Mouse (Mus musculus) E14TG2a.4 (cell line): ENCODE data around the gene Foxq1.

Experiments
- H3K27me3 ChIP-seq: 2 replicates; pipeline ENCODE4 v1.6.1; 2014; ENCODE audit warnings: low read length, control low read depth; ENCODE audit not compliant: insufficient read depth
- H3K36me3 ChIP-seq: 2 replicates; pipeline ENCODE4 v1.6.1; 2014; ENCODE audit warnings: low read length, control low read depth; ENCODE audit not compliant: insufficient read depth
- H3K4me1 ChIP-seq: replicated peaks from 2 replicates; pipeline ENCODE4 v1.6.1; 2014; ENCODE audit warnings: low read depth, low read length, control low read depth
- H3K4me3 ChIP-seq: replicated peaks from 2 replicates; pipeline ENCODE4 v1.5.1; 2014; ENCODE audit warnings: mild to moderate bottlenecking, low read length
- H3K9me3 ChIP-seq: 2 replicates; pipeline ENCODE4 v1.6.1; 2014; ENCODE audit warnings: low read length, control low read depth
- CTCF ChIP-seq: conservative IDR thresholded peaks from 2 replicates; pipeline ENCODE4 v1.5.1; 2014; ENCODE audit warnings: low read length
- NANOG ChIP-seq: IDR thresholded peaks from 2 replicates; pipeline ENCODE4 v1.6.1; 2014; ENCODE audit warnings: borderline replicate concordance, low read length, mixed read lengths
- POU5F1 ChIP-seq: IDR thresholded peaks from 2 replicates; pipeline ENCODE4 v1.6.1; 2014; ENCODE audit warnings: low read length, borderline replicate concordance

Foxq1 gene

GRCm38 (mm10) chr13:31587341-31587740, 31.4 kb downstream of the Foxq1 start:
- Histone ChIP-seq H3K27me3 (no peaks in the 10 kb centered on the region), H3K4me3 (no peak overlapping the region), H3K36me3 (no peaks in the 10 kb centered on the region), H3K9me3 (no peaks in the 10 kb centered on the region; the same call in 1 of the 2 replicates), H3K4me1 (no peaks in the 10 kb centered on the region)
- no peak for TF ChIP-seq CTCF
- TF ChIP-seq NANOG: no peak
- TF ChIP-seq POU5F1: no peak

GRCm38 (mm10) chr13:31599576-31599975, 43.6 kb downstream of the Foxq1 start:
- H3K9me3 ChIP-seq: peaks cover 23% of the 10 kb centered on the region
- no peaks in the 10 kb centered on the region for H3K36me3 ChIP-seq
- no peaks in the 10 kb centered on the region for H3K4me1 ChIP-seq
- no peaks in the 10 kb centered on the region for H3K27me3 ChIP-seq
- TF ChIP-seq NANOG (no peak), CTCF (no peak), POU5F1 (no peak)
- no peak overlapping the region for H3K4me3 ChIP-seq

GRCm38 (mm10) chr13:31603964-31604363, 48.0 kb downstream of the Foxq1 start:
- no peak for TF ChIP-seq POU5F1
- TF ChIP-seq CTCF: no peak
- TF ChIP-seq NANOG: no peak
- Histone ChIP-seq H3K9me3 (peaks cover 7% of the 10 kb centered on the region), H3K27me3 (no peaks in the 10 kb centered on the region), H3K36me3 (no peaks in the 10 kb centered on the region), H3K4me3 (no peak overlapping the region), H3K4me1 (no peaks in the 10 kb centered on the region)
